Mouse (Mus musculus) myocyte (in vitro differentiated cells): ENCODE measurements at regions not wholly inside any gene's neighbourhood (a gene's known extent, or its start where the extent isn't known, plus 50 kb on each side); places are given as distances from the start of the nearest gene placed in this dataset.

ENCODE experiments used
- CEBPB ChIP-seq: IDR thresholded peaks from 2 replicates; pipeline ENCODE4 v1.6.1; 2011; ENCODE audit warnings: mild to moderate bottlenecking, moderate library complexity; ENCODE audit not compliant: poor library complexity, insufficient read depth, severe bottlenecking
- E2F4 ChIP-seq: IDR thresholded peaks from one replicate; pipeline ENCODE4 v1.6.1; 2011; ENCODE audit warnings: mild to moderate bottlenecking, control low read depth, moderate library complexity; ENCODE audit not compliant: insufficient read depth
- MAX ChIP-seq: IDR thresholded peaks from one replicate; pipeline ENCODE4 v1.6.1; 2011; ENCODE audit warnings: low read depth, mild to moderate bottlenecking, control low read depth
- MYOD1 ChIP-seq, 3 experiments: IDR thresholded peaks; one replicate each; pipeline ENCODE4 v1.6.1; 2011; ENCODE audit warnings: control low read depth in 2 of 3, low read depth in 2 of 3, mild to moderate bottlenecking in 2 of 3, moderate library complexity in 1 of 3; ENCODE audit not compliant: insufficient read length in 2 of 3, control insufficient read depth in 1 of 3
- MYOG ChIP-seq, 3 experiments: IDR thresholded peaks; one replicate each; pipeline ENCODE4 v1.6.1; 2011; ENCODE audit warnings: control low read depth in 2 of 3, low read depth in 2 of 3, mild to moderate bottlenecking in 2 of 3; ENCODE audit not compliant: insufficient read length in 2 of 3, control insufficient read depth in 1 of 3, insufficient read depth in 1 of 3
- POLR2A ChIP-seq: IDR thresholded peaks from one replicate; pipeline ENCODE4 v1.6.1; 2011; ENCODE audit warnings: low read depth, mild to moderate bottlenecking, control low read depth, moderate library complexity; ENCODE audit not compliant: insufficient read length
- POLR2AphosphoS2 ChIP-seq: IDR thresholded peaks from one replicate; pipeline ENCODE4 v1.6.1; 2011; ENCODE audit warnings: low read depth, control low read depth; ENCODE audit not compliant: insufficient read length
- REST ChIP-seq: IDR thresholded peaks from one replicate; pipeline ENCODE4 v1.6.1; 2011; ENCODE audit warnings: mild to moderate bottlenecking, control low read depth, moderate library complexity; ENCODE audit not compliant: insufficient read depth, insufficient read length
- SRF ChIP-seq: IDR thresholded peaks from one replicate; pipeline ENCODE4 v1.6.1; 2011; ENCODE audit warnings: low read depth; ENCODE audit not compliant: control insufficient read depth, insufficient read length
- TCF12 ChIP-seq: IDR thresholded peaks from one replicate; pipeline ENCODE4 v1.6.1; 2011; ENCODE audit warnings: mild to moderate bottlenecking, control low read depth; ENCODE audit not compliant: poor library complexity, insufficient read depth, severe bottlenecking
- TCF3 ChIP-seq: IDR thresholded peaks from one replicate; pipeline ENCODE4 v1.6.1; 2011; ENCODE audit warnings: low read depth, control low read depth; ENCODE audit not compliant: insufficient read length
- USF1 ChIP-seq: IDR thresholded peaks from one replicate; pipeline ENCODE4 v1.6.1; 2011; ENCODE audit warnings: low read depth, mild to moderate bottlenecking, control low read depth, moderate library complexity

DNA sequence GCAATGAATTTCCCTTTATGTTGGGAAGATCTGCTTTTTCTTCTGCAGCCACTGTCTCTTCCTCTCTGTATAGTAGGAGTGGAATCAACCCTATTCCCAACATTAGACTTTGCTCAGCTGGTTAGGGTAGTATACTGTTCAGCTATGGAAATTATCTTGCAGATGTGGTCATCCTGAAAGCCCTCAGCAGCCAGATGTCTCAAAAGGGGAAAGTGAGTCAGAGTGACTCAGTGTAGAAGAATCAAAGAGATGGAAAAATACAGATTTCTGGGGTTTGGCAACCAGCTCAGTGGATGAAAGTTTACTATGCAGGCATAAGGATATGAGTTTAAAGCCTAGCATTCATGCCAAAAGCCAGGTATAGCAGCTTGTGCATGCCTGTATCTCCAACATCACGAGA, 300.9 kb upstream of the Nmur2 start:
- TF ChIP-seq POLR2A (no peak), E2F4 (no peak), USF1 (no peak), CEBPB (no peak), MYOD1 (IDR thresholded peaks at IDR 0.05; ENCODE audit: control insufficient read depth in 1 of 3, insufficient read length in 2 of 3, low read depth in 2 of 3) (no peak), TCF3 (no peak), POLR2AphosphoS2 (no peak), MAX (no peak), TCF12 (no peak), MYOG (IDR thresholded peaks at IDR 0.05; ENCODE audit: control insufficient read depth in 1 of 3, insufficient read depth in 1 of 3, insufficient read length in 2 of 3, low read depth in 2 of 3) (no peak), SRF (no peak), REST (no peak)
